Mouse (Mus musculus) bone marrow macrophage, adult 2 months (primary cell): ENCODE data around the gene Dnajc1.

Source experiments
- CTCF ChIP-seq: IDR thresholded peaks from 2 replicates; pipeline ENCODE4 v1.5.1; 2012; ENCODE audit warnings: low read depth, mild to moderate bottlenecking, low read length, moderate library complexity
- POLR2A ChIP-seq: IDR thresholded peaks from 2 replicates; pipeline ENCODE4 v1.6.1; 2012; ENCODE audit warnings: mild to moderate bottlenecking, low read depth, low read length, borderline replicate concordance

- TF ChIP-seq CTCF: no peak
- TF ChIP-seq POLR2A: no peak
These were observed 22.6 kb upstream of the Dnajc1 start for GRCm38 (mm10) chr2:18415242-18415641.
